Mouse (Mus musculus): Measurements from ENCODE around the gene Kif14. TPM values are rescaled to one million over a fixed set of nuclear protein-coding genes. Genes with fewer than 3 reads are reported as not detected.

Kif14 gene
- polyA plus RNA-seq, 2 experiments = 5.1 to 6.2 TPM

- Histone ChIP-seq H3K27me3 (ENCODE audit: control insufficient read depth, insufficient read depth, low read length) (no peaks in the 10 kb centered on the region), H3K4me1 (ENCODE audit: control insufficient read depth, insufficient read depth, low read length) (no peaks in the 10 kb centered on the region), H3K27ac (replicated peaks; ENCODE audit: low read depth, low read length) (no peak overlapping the region), H3K9me3 (ENCODE audit: control insufficient read depth, low read length) (no peaks in the 10 kb centered on the region), H3K36me3 (ENCODE audit: control insufficient read depth, insufficient read depth, low read length) (peaks cover 31% of the 10 kb centered on the region), H3K4me2 (replicated peaks; ENCODE audit: low read depth, low read length, severe bottlenecking) (no peak overlapping the region), H3K9ac (ENCODE audit: low read depth, low read length, severe bottlenecking) (no peak overlapping the region), H3K4me3 (replicated peaks; ENCODE audit: low read length) (no peak overlapping the region)
- ATAC-seq (ENCODE audit: low FRiP score, low read depth) (no peak), DNase-seq (ENCODE audit: low spot score) (no peak)
- WGBS = 86% methylated on average over 6 of the region's 6 CpGs
- no peak for TF ChIP-seq POLR2A (IDR thresholded peaks at IDR 0.05; ENCODE audit: borderline replicate concordance, extremely low read depth, insufficient read depth, insufficient read length)
Observed at GRCm38 (mm10) chr1:136525818-136526217, 59.7 kb downstream of the Kif14 start.

GRCm38 (mm10) chr1:136527163-136527562, 61.0 kb downstream of the Kif14 start:
- Histone ChIP-seq H3K27ac (replicated peaks; ENCODE audit: low read depth, low read length) (no peak overlapping the region), H3K9ac (ENCODE audit: low read depth, low read length, severe bottlenecking) (no peak overlapping the region), H3K4me2 (replicated peaks; ENCODE audit: low read depth, low read length, severe bottlenecking) (no peak overlapping the region), H3K9me3 (ENCODE audit: control insufficient read depth, low read length) (no peaks in the 10 kb centered on the region), H3K36me3 (ENCODE audit: control insufficient read depth, insufficient read depth, low read length) (peaks cover 31% of the 10 kb centered on the region), H3K27me3 (ENCODE audit: control insufficient read depth, insufficient read depth, low read length) (no peaks in the 10 kb centered on the region), H3K4me1 (ENCODE audit: control insufficient read depth, insufficient read depth, low read length) (no peaks in the 10 kb centered on the region), H3K4me3 (replicated peaks; ENCODE audit: low read length) (no peak overlapping the region)
- ATAC-seq (ENCODE audit: low FRiP score, low read depth) = no peak
- no peak for DNase-seq (ENCODE audit: low spot score)
- 86% methylated on average over 16 of the region's 16 CpGs for WGBS
- TF ChIP-seq POLR2A (IDR thresholded peaks at IDR 0.05; ENCODE audit: borderline replicate concordance, extremely low read depth, insufficient read depth, insufficient read length) = no peak

GRCm38 (mm10) chr1:136532556-136532955, 66.4 kb downstream of the Kif14 start:
- H3K27me3 ChIP-seq (ENCODE audit: control insufficient read depth, insufficient read depth, low read length) = no peaks in the 10 kb centered on the region
- no peak overlapping the region for H3K9ac ChIP-seq (ENCODE audit: low read depth, low read length, severe bottlenecking)
- H3K9me3 ChIP-seq (ENCODE audit: control insufficient read depth, low read length) = no peaks in the 10 kb centered on the region
- no peak for DNase-seq (ENCODE audit: low spot score)
- H3K36me3 ChIP-seq (ENCODE audit: control insufficient read depth, insufficient read depth, low read length) = peaks cover 9% of the 10 kb centered on the region; the same call in 1 of the 2 replicates
- ATAC-seq (ENCODE audit: low FRiP score, low read depth) = no peak
- no peak overlapping the region for H3K27ac ChIP-seq (replicated peaks; ENCODE audit: low read depth, low read length)
- no peaks in the 10 kb centered on the region for H3K4me1 ChIP-seq (ENCODE audit: control insufficient read depth, insufficient read depth, low read length)
- WGBS = 84% methylated on average over 3 of the region's 3 CpGs
- no peak for TF ChIP-seq POLR2A (IDR thresholded peaks at IDR 0.05; ENCODE audit: borderline replicate concordance, extremely low read depth, insufficient read depth, insufficient read length)
- no peak overlapping the region for H3K4me2 ChIP-seq (replicated peaks; ENCODE audit: low read depth, low read length, severe bottlenecking)
- H3K4me3 ChIP-seq (replicated peaks; ENCODE audit: low read length) = no peak overlapping the region

- TF ChIP-seq POLR2A (IDR thresholded peaks at IDR 0.05; ENCODE audit: borderline replicate concordance, extremely low read depth, insufficient read depth, insufficient read length) = no peak
- DNase-seq (ENCODE audit: low spot score) (no peak), ATAC-seq (ENCODE audit: low FRiP score, low read depth) (no peak)
- H3K9me3 ChIP-seq (ENCODE audit: control insufficient read depth, low read length) = no peaks in the 10 kb centered on the region
- no peak overlapping the region for H3K9ac ChIP-seq (ENCODE audit: low read depth, low read length, severe bottlenecking)
- H3K4me3 ChIP-seq (replicated peaks; ENCODE audit: low read length) = no peak overlapping the region
- WGBS = 86% methylated on average over 6 of the region's 6 CpGs
- H3K4me2 ChIP-seq (replicated peaks; ENCODE audit: low read depth, low read length, severe bottlenecking) = no peak overlapping the region
- H3K4me1 ChIP-seq (ENCODE audit: control insufficient read depth, insufficient read depth, low read length) = 0 out of 2 replicates have a peak, but pooled peaks cover 6% of the 10 kb centered on the region
- H3K27me3 ChIP-seq (ENCODE audit: control insufficient read depth, insufficient read depth, low read length) = no peaks in the 10 kb centered on the region
- H3K36me3 ChIP-seq (ENCODE audit: control insufficient read depth, insufficient read depth, low read length) = no peaks in the 10 kb centered on the region
- no peak overlapping the region for H3K27ac ChIP-seq (replicated peaks; ENCODE audit: low read depth, low read length)
Observed at GRCm38 (mm10) chr1:136536947-136537346, 70.8 kb downstream of the Kif14 start.

GRCm38 (mm10) chr1:136538247-136538646, 72.1 kb downstream of the Kif14 start:
- H3K4me1 ChIP-seq (ENCODE audit: control insufficient read depth, insufficient read depth, low read length) = 0 out of 2 replicates have a peak, but pooled peaks cover 6% of the 10 kb centered on the region
- H3K36me3 ChIP-seq (ENCODE audit: control insufficient read depth, insufficient read depth, low read length) = no peaks in the 10 kb centered on the region
- H3K4me2 ChIP-seq (replicated peaks; ENCODE audit: low read depth, low read length, severe bottlenecking) = no peak overlapping the region
- no peak for TF ChIP-seq POLR2A (IDR thresholded peaks at IDR 0.05; ENCODE audit: borderline replicate concordance, extremely low read depth, insufficient read depth, insufficient read length)
- no peak overlapping the region for H3K27ac ChIP-seq (replicated peaks; ENCODE audit: low read depth, low read length)
- no peaks in the 10 kb centered on the region for H3K9me3 ChIP-seq (ENCODE audit: control insufficient read depth, low read length)
- no peak for ATAC-seq (ENCODE audit: low FRiP score, low read depth)
- no peak overlapping the region for H3K9ac ChIP-seq (ENCODE audit: low read depth, low read length, severe bottlenecking)
- 88% methylated on average over 4 of the region's 4 CpGs for WGBS
- no peak for DNase-seq (ENCODE audit: low spot score)
- no peaks in the 10 kb centered on the region for H3K27me3 ChIP-seq (ENCODE audit: control insufficient read depth, insufficient read depth, low read length)
- H3K4me3 ChIP-seq (replicated peaks; ENCODE audit: low read length) = no peak overlapping the region
